Mouse (Mus musculus): ENCODE data around the gene Acsbg2. TPM values are rescaled to one million over a fixed set of nuclear protein-coding genes. Genes with fewer than 3 reads are reported as not detected.
"Not testable (repeated sequence)": the region's sequence is repeated elsewhere in the genome, so short reads cannot be mapped to it uniquely, and the experiment has no call there.

Gene Acsbg2
- total RNA-seq (2014; rRNA removed) (not detected in 2 replicates), polyA plus RNA-seq (2012; rRNA removed) (not detected in 2 replicates)

DNA sequence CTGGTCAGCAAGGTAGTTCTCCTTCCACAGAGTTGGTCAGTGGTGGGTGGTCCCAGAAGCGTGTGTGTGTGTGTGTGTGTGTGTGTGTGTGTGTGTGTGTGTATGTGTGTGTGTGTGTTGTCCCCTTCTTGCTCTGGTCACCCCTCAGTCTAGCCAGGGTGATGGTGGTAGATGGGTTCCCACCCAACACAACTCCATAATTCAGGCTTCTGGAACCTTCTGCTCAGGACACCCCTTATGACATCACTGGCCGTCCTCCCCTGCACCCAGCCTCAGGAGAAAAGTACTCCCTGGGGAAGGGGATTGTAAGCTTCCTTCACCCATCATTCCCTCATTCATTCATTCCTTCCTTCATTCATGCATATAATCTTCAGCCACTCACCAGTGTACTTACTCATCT is at the start of gene Acsbg2:
TSS of gene Acsbg2 (minus strand) at position 211 of the 400 bp plus-strand sequence.
- H3K9ac ChIP-seq (ENCODE audit: low read depth, low read length) = no peak within 1 kb of the TSS
- TF ChIP-seq CTCF (IDR thresholded peaks at IDR 0.05; ENCODE audit: low read depth, low read length) = no peak
- no peak for TF ChIP-seq POLR2A (IDR thresholded peaks at IDR 0.05; ENCODE audit: extremely low read depth, insufficient read depth, low read length)
- DNase-seq (ENCODE audit: extremely low read depth, low read depth, low spot score) = no peak
- no peaks in the 10 kb centered on the region for H3K27me3 ChIP-seq (ENCODE audit: control insufficient read depth, insufficient read depth, low read length)
- no peak within 1 kb of the TSS for H3K4me3 ChIP-seq (ENCODE audit: insufficient read depth, low read depth, low read length)
- H3K36me3 ChIP-seq (ENCODE audit: control insufficient read depth, insufficient read depth, low read length) = no peaks in the 10 kb centered on the region
- no peaks in the 10 kb centered on the region for H3K79me2 ChIP-seq (ENCODE audit: control insufficient read depth, insufficient read depth, low read length)
- no peaks in the 10 kb centered on the region for H3K4me1 ChIP-seq (ENCODE audit: control insufficient read depth, insufficient read depth, low read length)
- 91% methylated on average over 2 of the region's 2 CpGs for WGBS
- H3K27ac ChIP-seq (replicated peaks; ENCODE audit: insufficient read depth, low read depth, low read length) = no peak within 1 kb of the TSS

DNA sequence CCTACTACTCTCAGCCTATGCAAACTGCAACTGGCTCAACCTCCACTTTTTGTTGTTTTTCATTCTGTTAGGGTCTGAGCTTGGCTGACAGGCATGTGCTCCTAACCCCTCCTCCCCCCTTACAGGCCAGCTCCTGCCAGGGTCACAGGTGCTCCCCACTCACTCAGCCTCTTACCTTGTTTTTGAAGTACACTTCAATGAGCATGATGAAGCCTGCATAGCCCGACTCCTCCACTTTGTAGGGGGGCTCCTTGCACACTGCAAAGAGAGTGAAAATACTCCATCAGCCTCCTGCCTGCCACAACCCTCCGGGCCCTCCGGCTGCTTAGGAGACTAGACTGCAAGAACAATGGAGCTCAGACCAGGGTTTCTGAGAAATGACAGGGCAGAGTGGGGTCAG is 45.5 kb upstream of the Acsbg2 start:
- Histone ChIP-seq H3K4me1 (ENCODE audit: control insufficient read depth, insufficient read depth, low read length) (no peaks in the 10 kb centered on the region), H3K9ac (ENCODE audit: low read depth, low read length) (no peak overlapping the region), H3K79me2 (ENCODE audit: control insufficient read depth, insufficient read depth, low read length) (peaks cover 3% of the 10 kb centered on the region; the same call in 1 of the 2 replicates), H3K36me3 (ENCODE audit: control insufficient read depth, insufficient read depth, low read length) (peaks cover 6% of the 10 kb centered on the region; the same call in 1 of the 2 replicates), H3K27me3 (ENCODE audit: control insufficient read depth, insufficient read depth, low read length) (no peaks in the 10 kb centered on the region), H3K4me3 (ENCODE audit: insufficient read depth, low read depth, low read length) (no peak overlapping the region), H3K27ac (replicated peaks; ENCODE audit: insufficient read depth, low read depth, low read length) (no peak overlapping the region)
- WGBS = 94% methylated on average over 3 of the region's 3 CpGs
- DNase-seq (ENCODE audit: extremely low read depth, low read depth, low spot score) = no peak
- no peak for TF ChIP-seq POLR2A (IDR thresholded peaks at IDR 0.05; ENCODE audit: extremely low read depth, insufficient read depth, low read length)
- no peak for TF ChIP-seq CTCF (IDR thresholded peaks at IDR 0.05; ENCODE audit: low read depth, low read length)

DNA sequence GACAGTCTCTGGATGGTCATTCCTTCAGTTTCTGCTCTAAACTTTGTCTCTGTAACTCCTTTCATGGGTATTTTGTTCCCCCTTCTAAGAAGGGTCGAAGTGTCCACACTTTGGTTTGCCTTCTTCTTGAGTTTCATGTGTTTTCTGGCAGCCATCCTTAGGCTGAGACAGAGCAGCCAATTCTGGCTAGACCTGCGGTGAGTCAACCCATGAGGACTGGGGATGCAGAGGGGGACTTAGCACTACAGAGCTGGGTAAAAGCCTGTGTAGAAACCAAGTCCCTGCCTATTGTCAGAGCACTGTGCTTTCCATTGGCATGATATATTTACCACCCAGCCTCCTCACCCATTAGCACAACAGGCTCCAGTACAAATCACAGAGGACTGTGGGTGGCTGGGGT is 42.9 kb upstream of the Acsbg2 start:
- Histone ChIP-seq H3K36me3 (ENCODE audit: control insufficient read depth, insufficient read depth, low read length) (peaks cover 6% of the 10 kb centered on the region; the same call in 1 of the 2 replicates), H3K27ac (replicated peaks; ENCODE audit: insufficient read depth, low read depth, low read length) (no peak overlapping the region), H3K9ac (ENCODE audit: low read depth, low read length) (no peak overlapping the region), H3K4me3 (ENCODE audit: insufficient read depth, low read depth, low read length) (no peak overlapping the region), H3K27me3 (ENCODE audit: control insufficient read depth, insufficient read depth, low read length) (no peaks in the 10 kb centered on the region), H3K4me1 (ENCODE audit: control insufficient read depth, insufficient read depth, low read length) (no peaks in the 10 kb centered on the region), H3K79me2 (ENCODE audit: control insufficient read depth, insufficient read depth, low read length) (peaks cover 3% of the 10 kb centered on the region; the same call in 1 of the 2 replicates)
- WGBS = 98% methylated on average over 2 of the region's 2 CpGs
- no peak for TF ChIP-seq CTCF (IDR thresholded peaks at IDR 0.05; ENCODE audit: low read depth, low read length)
- TF ChIP-seq POLR2A (IDR thresholded peaks at IDR 0.05; ENCODE audit: extremely low read depth, insufficient read depth, low read length) = no peak
- DNase-seq (ENCODE audit: extremely low read depth, low read depth, low spot score) = no peak

DNA sequence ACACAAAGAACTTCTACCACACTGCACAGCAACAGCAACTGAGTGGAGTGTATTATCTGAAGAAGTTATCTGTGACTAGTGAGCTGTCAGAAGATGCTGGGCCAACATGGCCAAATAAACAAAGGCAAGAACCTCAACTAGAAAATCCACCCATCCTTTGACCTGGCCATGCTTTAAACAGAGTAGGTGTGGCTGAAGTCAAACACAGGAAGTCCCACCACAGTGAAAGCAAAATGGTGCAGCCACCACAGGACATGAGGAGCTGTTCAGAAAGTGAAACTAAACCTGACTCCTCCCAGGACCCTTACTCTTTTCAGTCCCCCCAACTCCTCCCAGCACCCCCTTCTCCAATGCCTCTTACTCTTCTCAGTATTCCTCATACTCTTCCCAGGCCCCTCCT is 39.2 kb upstream of the Acsbg2 start:
- Histone ChIP-seq H3K79me2 (ENCODE audit: control insufficient read depth, insufficient read depth, low read length) (no peaks in the 10 kb centered on the region), H3K27ac (replicated peaks; ENCODE audit: insufficient read depth, low read depth, low read length) (no peak overlapping the region), H3K4me3 (ENCODE audit: insufficient read depth, low read depth, low read length) (no peak overlapping the region), H3K4me1 (ENCODE audit: control insufficient read depth, insufficient read depth, low read length) (no peaks in the 10 kb centered on the region), H3K27me3 (ENCODE audit: control insufficient read depth, insufficient read depth, low read length) (no peaks in the 10 kb centered on the region), H3K36me3 (ENCODE audit: control insufficient read depth, insufficient read depth, low read length) (no peaks in the 10 kb centered on the region), H3K9ac (ENCODE audit: low read depth, low read length) (no peak overlapping the region)
- DNase-seq (ENCODE audit: extremely low read depth, low read depth, low spot score) = no peak
- TF ChIP-seq CTCF (IDR thresholded peaks at IDR 0.05; ENCODE audit: low read depth, low read length) (no peak), POLR2A (IDR thresholded peaks at IDR 0.05; ENCODE audit: extremely low read depth, insufficient read depth, low read length) (no peak)

DNA sequence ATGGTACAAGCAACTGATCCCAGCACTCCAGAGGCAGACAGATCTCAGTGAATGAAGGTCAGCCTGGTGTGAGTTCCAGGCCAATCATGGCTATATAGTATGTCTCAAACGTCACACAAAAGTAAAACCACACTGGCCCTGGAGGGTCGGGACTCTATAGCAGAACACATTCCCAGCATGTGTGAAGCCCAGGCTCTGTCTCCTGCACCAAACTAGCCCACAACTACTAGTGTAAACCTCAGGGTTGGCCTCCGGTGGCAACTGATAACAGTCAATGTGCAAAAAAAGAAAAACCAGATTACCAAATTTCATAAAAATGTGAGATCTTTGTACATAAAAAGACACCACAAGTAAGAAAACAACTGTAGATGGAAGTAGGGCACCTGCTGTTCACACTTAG is 38.8 kb upstream of the Acsbg2 start:
- Histone ChIP-seq H3K9ac (ENCODE audit: low read depth, low read length) (no peak overlapping the region), H3K4me1 (ENCODE audit: control insufficient read depth, insufficient read depth, low read length) (no peaks in the 10 kb centered on the region), H3K27ac (replicated peaks; ENCODE audit: insufficient read depth, low read depth, low read length) (no peak overlapping the region), H3K36me3 (ENCODE audit: control insufficient read depth, insufficient read depth, low read length) (no peaks in the 10 kb centered on the region), H3K79me2 (ENCODE audit: control insufficient read depth, insufficient read depth, low read length) (no peaks in the 10 kb centered on the region), H3K4me3 (ENCODE audit: insufficient read depth, low read depth, low read length) (no peak overlapping the region), H3K27me3 (ENCODE audit: control insufficient read depth, insufficient read depth, low read length) (no peaks in the 10 kb centered on the region)
- TF ChIP-seq CTCF (IDR thresholded peaks at IDR 0.05; ENCODE audit: low read depth, low read length) = no peak
- no peak for TF ChIP-seq POLR2A (IDR thresholded peaks at IDR 0.05; ENCODE audit: extremely low read depth, insufficient read depth, low read length)
- 92% methylated on average over 3 of the region's 3 CpGs for WGBS
- DNase-seq (ENCODE audit: extremely low read depth, low read depth, low spot score) = no peak

DNA sequence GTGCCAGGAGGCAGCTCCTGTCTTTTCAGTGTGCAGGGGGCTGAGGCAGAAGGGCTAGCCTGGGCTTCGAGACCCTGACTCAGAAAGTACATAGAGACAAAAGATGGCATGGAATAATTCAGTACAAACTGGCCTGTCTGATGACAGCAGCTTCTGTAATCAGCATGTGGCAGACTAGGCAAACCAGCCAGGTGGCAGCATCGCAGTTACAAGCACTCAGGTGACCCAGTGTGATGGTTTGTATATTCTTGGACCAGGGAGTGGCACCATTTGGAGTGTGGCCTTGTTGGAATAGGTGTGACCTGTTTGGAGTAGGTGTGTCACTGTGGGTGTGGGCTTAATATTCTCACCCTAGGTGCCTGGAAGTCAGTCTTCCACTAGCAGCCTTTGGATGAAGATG is 35.5 kb upstream of the Acsbg2 start:
- 90% methylated on average over 2 of the region's 2 CpGs for WGBS
- H3K4me1 ChIP-seq (ENCODE audit: control insufficient read depth, insufficient read depth, low read length); H3K79me2 ChIP-seq (ENCODE audit: control insufficient read depth, insufficient read depth, low read length); H3K36me3 ChIP-seq (ENCODE audit: control insufficient read depth, insufficient read depth, low read length); H3K9ac ChIP-seq (ENCODE audit: low read depth, low read length); H3K27me3 ChIP-seq (ENCODE audit: control insufficient read depth, insufficient read depth, low read length); DNase-seq (ENCODE audit: extremely low read depth, low read depth, low spot score); H3K4me3 ChIP-seq (ENCODE audit: insufficient read depth, low read depth, low read length); H3K27ac ChIP-seq (replicated peaks; ENCODE audit: insufficient read depth, low read depth, low read length): not testable (repeated sequence)

Data from liver, adult 2 months (tissue).